Mouse (Mus musculus): ENCODE measurements at regions not wholly inside any gene's neighbourhood (a gene's known extent, or its start where the extent isn't known, plus 50 kb on each side); places are given as distances from the start of the nearest gene placed in this dataset.

GRCm38 (mm10) chr5:126155216-126155880, 623.8 kb downstream of the Tmem132b start:
- DNase-seq = no peak

GRCm38 (mm10) chr5:126186111-126186510, 654.5 kb downstream of the Tmem132b start:
- DNase-seq = no peak

- no peak for DNase-seq
Observed at GRCm38 (mm10) chr5:126199876-126200275, 668.3 kb downstream of the Tmem132b start.

GRCm38 (mm10) chr5:126201535-126201934, 670.0 kb downstream of the Tmem132b start:
- DNase-seq = peak; percentile 8

GRCm38 (mm10) chr5:126201996-126202395, 670.4 kb downstream of the Tmem132b start:
- DNase-seq = no peak

- no peak for DNase-seq
Observed at GRCm38 (mm10) chr5:126217016-126217415, 685.4 kb downstream of the Tmem132b start.

GRCm38 (mm10) chr5:126217746-126218145, 686.2 kb downstream of the Tmem132b start:
- DNase-seq = no peak

GRCm38 (mm10) chr5:126223696-126224095, 692.1 kb downstream of the Tmem132b start:
- no peak for DNase-seq

GRCm38 (mm10) chr5:126230768-126231167, 699.2 kb downstream of the Tmem132b start:
- no peak for DNase-seq

- peak; percentile 18 for DNase-seq
Observed at GRCm38 (mm10) chr5:126238071-126238470, 706.5 kb downstream of the Tmem132b start.

GRCm38 (mm10) chr5:126245776-126246175, 714.2 kb downstream of the Tmem132b start:
- no peak for DNase-seq

GRCm38 (mm10) chr5:126250331-126250730, 718.8 kb downstream of the Tmem132b start:
- DNase-seq = no peak

GRCm38 (mm10) chr5:126254661-126255060, 723.1 kb downstream of the Tmem132b start:
- DNase-seq = no peak

GRCm38 (mm10) chr5:126257860-126258259, 726.3 kb downstream of the Tmem132b start:
- no peak for DNase-seq

GRCm38 (mm10) chr5:126266471-126266870, 734.9 kb downstream of the Tmem132b start:
- DNase-seq = peak; percentile 15

- no peak for DNase-seq
Observed at GRCm38 (mm10) chr5:126266929-126267609, 735.5 kb downstream of the Tmem132b start.

GRCm38 (mm10) chr5:126268592-126268991, 737.0 kb downstream of the Tmem132b start:
- DNase-seq = no peak

GRCm38 (mm10) chr5:126274316-126274715, 742.7 kb downstream of the Tmem132b start:
- no peak for DNase-seq

GRCm38 (mm10) chr5:126281057-126281728, 749.6 kb downstream of the Tmem132b start:
- no peak for DNase-seq

- no peak for DNase-seq
Observed at GRCm38 (mm10) chr5:126281782-126282181, 750.2 kb downstream of the Tmem132b start.

GRCm38 (mm10) chr5:126324847-126325246, 793.3 kb downstream of the Tmem132b start:
- DNase-seq = no peak

- no peak for DNase-seq
Observed at GRCm38 (mm10) chr5:126328276-126328675, 796.7 kb downstream of the Tmem132b start.

GRCm38 (mm10) chr5:126335091-126335490, 803.5 kb downstream of the Tmem132b start:
- no peak for DNase-seq

Measured in right cerebral cortex, postnatal 14 days (tissue).